Mouse (Mus musculus) layer of hippocampus, adult 8-10 months (tissue): Measurements from ENCODE around the gene Prl7d1. TPM values are rescaled to one million over a fixed set of nuclear protein-coding genes. Genes with fewer than 3 reads are reported as not detected.
"Not testable (repeated sequence)": the region's sequence is repeated elsewhere in the genome, so short reads cannot be mapped to it uniquely, and the experiment has no call there.

Experiments
- DNase-seq, 2 experiments: peaks; one replicate each; pipeline ENCODE4 v3.0.0; 2022; ENCODE audit warnings: low spot score in 2 of 2
- total RNA-seq, 4 experiments: library from RNA; stranded (reverse); gene quantifications; 2 replicates each; pipeline ENCODE4 v1.2.4; 2022

The Prl7d1 gene
- total RNA-seq = not detected

DNA sequence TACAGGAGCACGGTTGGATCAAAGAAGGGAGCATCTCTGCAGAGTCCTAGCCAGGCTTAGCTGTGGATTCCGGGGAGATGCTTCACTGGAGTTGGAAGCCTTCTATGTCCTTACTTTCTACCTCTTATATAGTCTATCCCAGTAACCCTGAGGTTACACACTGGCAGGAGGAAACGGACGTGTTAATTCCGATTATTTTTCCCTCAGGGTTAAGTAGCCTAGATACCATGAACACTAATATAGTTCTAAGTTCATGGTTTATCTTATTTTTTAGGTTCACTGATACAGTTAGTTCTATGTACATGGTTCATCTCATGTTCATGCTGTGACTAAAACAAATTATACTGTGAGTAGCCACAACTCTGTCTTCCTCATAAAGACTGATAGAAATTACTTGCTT, at the start of gene Prl7d1:
TSS of gene Prl7d1 (minus strand) at position 101 of the 400 bp plus-strand sequence.
- DNase-seq = no peak

DNA sequence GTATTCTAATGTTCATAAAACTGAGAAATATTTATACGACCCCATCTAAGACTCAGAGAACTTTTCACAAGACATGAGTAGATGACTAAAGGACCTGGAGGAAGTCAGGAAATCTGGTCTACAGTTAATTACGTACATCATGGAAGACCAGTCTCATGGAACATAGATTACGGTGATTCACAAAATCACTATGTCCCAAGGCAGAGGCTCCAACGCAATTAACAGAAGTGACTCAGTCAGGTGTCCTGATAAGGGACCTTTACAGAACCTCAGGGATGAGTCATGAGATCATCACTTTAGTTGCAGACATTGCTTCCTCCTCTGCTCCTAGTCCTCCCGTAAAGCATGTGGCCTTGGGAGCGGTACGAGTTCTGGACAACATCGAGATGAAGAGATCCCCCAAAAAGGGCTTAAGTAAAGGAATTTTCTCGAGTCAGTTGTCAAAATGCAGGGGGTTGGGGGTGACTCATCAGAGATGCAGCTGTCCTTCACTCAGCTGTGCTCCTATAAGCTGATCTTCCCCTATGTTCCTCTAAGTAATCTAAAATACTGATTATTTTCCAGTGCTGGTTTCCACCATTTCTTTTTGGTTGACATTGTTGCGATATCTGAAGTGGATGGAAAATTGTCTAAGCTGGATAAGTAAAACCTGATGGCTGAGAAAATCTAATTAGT, 18.1 kb upstream of the Prl7d1 start:
- DNase-seq = no peak

DNA sequence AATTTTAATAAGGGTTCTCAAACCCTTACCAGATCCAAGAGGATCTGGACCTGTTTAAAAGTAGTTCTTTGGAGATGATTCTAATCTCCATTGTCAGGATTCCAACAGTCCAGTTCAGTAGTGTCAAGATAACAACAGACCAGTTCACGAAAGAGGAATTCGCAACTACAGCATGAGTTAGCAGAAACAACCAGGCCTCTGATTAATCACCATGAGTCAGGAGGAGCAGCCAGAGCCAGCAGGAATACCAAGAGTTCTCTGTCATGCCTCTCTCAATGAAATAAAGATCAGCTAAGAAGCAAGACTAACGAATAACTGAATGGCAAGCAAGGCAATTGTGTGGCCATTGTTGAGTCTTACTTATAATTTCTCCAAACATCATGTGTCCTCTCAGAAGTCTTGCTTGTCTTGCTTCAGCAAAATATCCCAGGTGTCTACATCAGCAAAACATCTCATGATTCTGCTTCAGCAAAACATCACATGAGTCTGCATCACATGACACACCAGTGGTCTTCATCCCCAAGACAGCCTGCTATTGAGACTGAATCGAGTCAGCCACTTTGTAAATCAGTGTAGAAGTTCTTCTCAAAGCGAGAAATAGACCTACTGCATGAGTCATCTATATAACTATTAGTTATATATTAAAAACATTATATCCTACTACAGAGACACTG, 13.9 kb upstream of the Prl7d1 start:
- not testable (repeated sequence) for DNase-seq

DNA sequence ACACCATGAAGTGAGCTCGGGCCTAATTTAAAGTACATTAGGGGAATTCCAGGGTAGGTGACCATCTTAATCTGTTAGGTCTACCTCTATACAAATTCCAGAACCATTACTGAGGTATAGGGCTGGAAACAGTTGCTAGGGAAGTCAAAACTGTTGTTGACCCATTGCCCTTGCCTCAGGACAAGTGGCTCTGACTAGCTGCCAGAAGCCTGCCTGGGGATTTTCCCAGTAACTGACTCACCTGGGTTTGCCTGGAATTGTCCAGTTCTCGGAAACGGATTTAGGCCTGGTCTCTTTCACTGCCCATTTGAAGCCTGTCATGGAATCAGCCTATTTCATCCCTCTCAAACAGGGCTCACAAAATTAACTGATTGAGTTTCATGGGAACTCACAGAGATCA, 8.5 kb upstream of the Prl7d1 start:
- not testable (repeated sequence) for DNase-seq

DNA sequence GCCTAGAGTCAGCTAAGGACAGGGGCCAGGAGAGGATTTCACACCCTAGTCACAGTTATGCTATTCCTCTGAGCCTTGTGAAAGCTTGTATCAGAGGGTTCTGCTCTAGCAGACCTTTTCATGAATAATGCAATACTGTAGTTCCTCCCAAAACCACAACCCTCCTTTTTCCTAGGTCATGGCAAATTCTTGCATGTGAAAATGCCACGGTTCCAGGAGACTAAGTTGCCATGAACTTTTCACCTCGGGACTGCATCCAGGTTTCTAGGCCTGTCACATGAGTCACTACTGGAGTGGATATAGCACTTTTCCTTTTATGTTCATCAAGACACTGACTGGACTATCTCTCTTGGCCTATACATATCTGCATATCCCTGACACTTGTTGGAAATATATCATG, 10.0 kb downstream of the Prl7d1 start:
- no peak for DNase-seq

DNA sequence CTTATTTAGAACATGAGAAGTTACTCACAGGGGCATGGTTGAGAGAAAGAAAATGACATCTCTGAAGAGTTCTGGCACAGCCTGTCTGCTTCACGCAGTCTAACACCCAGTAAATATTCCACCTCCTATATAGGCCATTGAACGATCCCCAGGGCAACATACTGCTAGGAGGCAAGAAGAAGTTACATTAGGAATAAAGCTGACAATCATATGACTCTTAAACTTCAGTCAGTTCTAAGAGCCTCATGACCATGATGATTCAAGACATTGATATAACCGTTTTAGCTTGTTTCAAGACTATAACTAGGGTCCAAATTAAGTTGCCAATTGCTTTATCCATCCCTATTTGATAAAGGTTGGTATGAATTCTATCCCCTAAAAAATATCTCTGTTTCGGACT, 48.6 kb downstream of the Prl7d1 start, which contains the start of gene Prl7a2:
TSS of gene Prl7a2 (minus strand) at position 101 of the 400 bp plus-strand sequence.
- no peak for DNase-seq

DNA sequence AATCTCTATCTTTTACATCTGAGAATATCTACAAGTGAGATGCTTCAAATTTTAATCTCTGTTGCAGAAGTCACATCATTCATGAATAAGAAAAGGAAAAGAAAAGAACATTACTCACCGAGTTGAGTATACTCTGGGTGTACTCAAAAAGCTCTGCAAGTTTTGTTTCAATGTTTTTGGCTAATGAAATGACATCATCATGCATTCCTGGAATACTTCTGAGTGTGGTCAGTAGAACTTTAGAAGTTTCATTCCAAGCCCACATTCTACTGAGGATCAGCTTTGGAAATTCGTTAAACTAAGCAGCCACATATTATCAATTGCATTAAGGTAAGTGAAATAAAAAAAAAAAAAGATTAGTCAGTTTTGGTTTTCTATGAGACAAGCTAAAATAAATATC, 55.8 kb downstream of the Prl7d1 start:
- DNase-seq = no peak

Other genes with a start within 250 kb of the Prl7d1 start
- gene Prl8a8, start 203.5 kb downstream of the Prl7d1 start, total RNA-seq = not detected
- not detected for gene Prl8a9, start 152.1 kb downstream of the Prl7d1 start, total RNA-seq
- not detected for gene Prl8a1, start 134.6 kb downstream of the Prl7d1 start, total RNA-seq
- gene Prl7b1, start 106.2 kb downstream of the Prl7d1 start, total RNA-seq = not detected
- gene Prl7a1, start 74.2 kb downstream of the Prl7d1 start, total RNA-seq = not detected
- not detected for gene Prl7a2, start 48.7 kb downstream of the Prl7d1 start, total RNA-seq
- gene Prl7c1, start 64.1 kb upstream of the Prl7d1 start, total RNA-seq = not detected
- gene Prl2a1, start 84.9 kb upstream of the Prl7d1 start, total RNA-seq = not detected
- not detected for gene Prl2c1, start 132.6 kb upstream of the Prl7d1 start, total RNA-seq